Mouse (Mus musculus): ENCODE measurements at regions not wholly inside any gene's neighbourhood (a gene's known extent, or its start where the extent isn't known, plus 50 kb on each side); places are given as distances from the start of the nearest gene placed in this dataset.

DNA sequence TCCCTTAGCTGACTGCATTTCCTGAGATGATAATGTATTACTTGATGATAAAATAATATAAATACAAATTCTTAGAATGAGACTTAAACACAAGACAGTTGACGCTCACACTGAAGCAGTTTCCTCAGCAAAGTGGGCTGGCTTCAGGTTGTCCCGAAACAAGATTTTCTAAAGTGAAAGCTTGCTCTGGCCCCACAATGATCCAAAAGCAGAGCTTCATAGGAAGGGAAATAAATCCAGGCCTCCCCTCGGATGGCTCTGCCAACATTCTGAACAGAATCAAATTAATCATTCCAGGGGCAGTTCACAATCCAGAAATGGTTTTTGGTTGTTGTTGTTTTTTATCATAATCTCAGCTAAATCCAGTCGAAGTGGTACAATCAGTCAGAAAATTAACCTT, 96.0 kb upstream of the Efna5 start:
- TF ChIP-seq CTCF (IDR thresholded peaks at IDR 0.05), result no peak
- no peak for TF ChIP-seq EP300 (IDR thresholded peaks at IDR 0.05)

Measured in lung, postnatal 0 days (tissue).